ENCODE assay signal across 9 mouse cellular contexts in the genomic region with DNA sequence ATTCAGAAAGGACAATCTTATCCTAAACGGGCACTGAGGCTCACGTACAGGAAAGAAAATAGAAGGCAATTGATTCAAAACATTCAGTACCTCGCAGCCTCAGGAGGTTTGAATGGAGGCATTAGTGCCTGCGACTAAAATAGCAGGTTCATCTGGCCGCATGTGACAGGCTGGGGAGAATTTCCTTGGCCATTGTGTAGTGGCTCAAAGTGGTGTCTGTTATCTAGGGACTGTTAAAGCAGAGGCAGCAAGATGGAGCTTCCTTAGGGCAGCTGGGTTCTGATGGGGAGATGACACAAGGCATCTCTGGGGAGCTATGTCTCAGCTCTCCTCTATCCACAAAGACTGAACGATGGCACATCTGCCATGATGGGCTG. TPM values are rescaled to one million over a fixed set of nuclear protein-coding genes. Genes with fewer than 3 reads are reported as not detected.
DNase-seq lines count a peak whose midpoint lies in the region; ATAC-seq and TF ChIP-seq lines count a peak whose summit lies in the region.
"Had no signal": no experiment of that assay in that cellular context is flagged by ENCODE, and none has a peak within 500 bp of the region (broad histone marks: within the 10 kb centered on the region; RNA-seq: fewer than 3 reads in every experiment).

No protein-coding gene starts in this region.

- no peaks in the 10 kb centered on the region for H3K27me3 ChIP-seq in kidney, embryonic 16.5 days (ENCODE audit: insufficient read depth, low read length)
- no peaks in the 10 kb centered on the region for H3K27me3 ChIP-seq in embryonic facial prominence, embryonic 12.5 days
- H3K27me3 ChIP-seq in heart, postnatal 0 days (ENCODE audit: control insufficient read depth, insufficient read depth, low read length): no peaks in the 10 kb centered on the region
- no peaks in the 10 kb centered on the region for H3K27me3 ChIP-seq in midbrain, embryonic 14.5 days (ENCODE audit: control insufficient read depth, insufficient read depth, low read length)
- H3K27me3 ChIP-seq in lung, postnatal 0 days (replicated peaks; ENCODE audit: insufficient read depth, low read length): no peaks in the 10 kb centered on the region
- H3K27me3 ChIP-seq: CH12.LX had no signal

- H3K27ac ChIP-seq in kidney, embryonic 16.5 days (ENCODE audit: low read length): 0 out of 2 replicates have a peak overlapping the region, but pooled peaks have one; percentile 25
- H3K27ac ChIP-seq in embryonic facial prominence, embryonic 12.5 days: no peak overlapping the region
- peak overlapping the region; percentile 82 for H3K27ac ChIP-seq in heart, postnatal 0 days (ENCODE audit: low read depth)
- peak overlapping the region; percentile 74 for H3K27ac ChIP-seq in midbrain, embryonic 14.5 days (replicated peaks; ENCODE audit: low read depth, low read length)
- H3K27ac ChIP-seq in lung, postnatal 0 days (ENCODE audit: low read length): no peak overlapping the region

- TF ChIP-seq EP300 in heart, postnatal 0 days (IDR thresholded peaks at IDR 0.05; ENCODE audit: low read depth): no peak
- TF ChIP-seq EP300 in lung, postnatal 0 days (IDR thresholded peaks at IDR 0.05): no peak

- no peak overlapping the region for H3K9ac ChIP-seq in kidney, embryonic 16.5 days (replicated peaks; ENCODE audit: low read length)
- H3K9ac ChIP-seq in embryonic facial prominence, embryonic 12.5 days: no peak overlapping the region
- H3K9ac ChIP-seq in heart, postnatal 0 days (replicated peaks; ENCODE audit: low read depth, low read length): no peak overlapping the region
- no peak overlapping the region for H3K9ac ChIP-seq in midbrain, embryonic 14.5 days (replicated peaks; ENCODE audit: low read length)
- no peak overlapping the region for H3K9ac ChIP-seq in lung, postnatal 0 days (replicated peaks; ENCODE audit: low read depth)

- ATAC-seq in kidney, embryonic 16.5 days (ENCODE audit: low FRiP score, low TSS enrichment): no peak
- peak; percentile 52; the same call in 1 of the 2 replicates for ATAC-seq in embryonic facial prominence, embryonic 12.5 days (ENCODE audit: insufficient number of reproducible peaks, insufficient read depth, low FRiP score, low TSS enrichment)
- ATAC-seq in heart, postnatal 0 days (ENCODE audit: insufficient read depth, low read depth): no peak
- ATAC-seq in midbrain, embryonic 14.5 days (ENCODE audit: low FRiP score, low TSS enrichment): peak; percentile 16; the same call in 1 of the 2 replicates
- ATAC-seq in lung, postnatal 0 days: no peak

- no peaks in the 10 kb centered on the region for H3K36me3 ChIP-seq in kidney, embryonic 16.5 days (ENCODE audit: insufficient read depth, low read length)
- no peaks in the 10 kb centered on the region for H3K36me3 ChIP-seq in embryonic facial prominence, embryonic 12.5 days
- H3K36me3 ChIP-seq in heart, postnatal 0 days (replicated peaks; ENCODE audit: control insufficient read depth, insufficient read depth, low read length): no peaks in the 10 kb centered on the region
- H3K36me3 ChIP-seq in midbrain, embryonic 14.5 days (ENCODE audit: control insufficient read depth, insufficient read depth, low read length): no peaks in the 10 kb centered on the region
- no peaks in the 10 kb centered on the region for H3K36me3 ChIP-seq in lung, postnatal 0 days (ENCODE audit: insufficient read depth, low read length)

- no peak for TF ChIP-seq CTCF in heart, postnatal 0 days (IDR thresholded peaks at IDR 0.05; ENCODE audit: low read depth)
- TF ChIP-seq CTCF in lung, postnatal 0 days (IDR thresholded peaks at IDR 0.05): no peak

- H3K9me3 ChIP-seq in kidney, embryonic 16.5 days (ENCODE audit: low read length): no peaks in the 10 kb centered on the region
- H3K9me3 ChIP-seq in embryonic facial prominence, embryonic 12.5 days: no peaks in the 10 kb centered on the region
- H3K9me3 ChIP-seq in heart, postnatal 0 days (replicated peaks; ENCODE audit: control insufficient read depth, low read length): no peaks in the 10 kb centered on the region
- H3K9me3 ChIP-seq in midbrain, embryonic 14.5 days (ENCODE audit: control insufficient read depth, low read length): no peaks in the 10 kb centered on the region
- no peaks in the 10 kb centered on the region for H3K9me3 ChIP-seq in lung, postnatal 0 days (ENCODE audit: low read length)

- no peak overlapping the region for H3K4me3 ChIP-seq in kidney, embryonic 16.5 days (ENCODE audit: low read length)
- no peak overlapping the region for H3K4me3 ChIP-seq in embryonic facial prominence, embryonic 12.5 days
- H3K4me3 ChIP-seq in heart, postnatal 0 days (ENCODE audit: low read depth, low read length): no peak overlapping the region
- H3K4me3 ChIP-seq in midbrain, embryonic 14.5 days (replicated peaks; ENCODE audit: low read depth, low read length): no peak overlapping the region
- H3K4me3 ChIP-seq in lung, postnatal 0 days (ENCODE audit: low read depth, low read length): no peak overlapping the region

- no peak overlapping the region for H3K4me2 ChIP-seq in kidney, embryonic 16.5 days (replicated peaks; ENCODE audit: low read depth, low read length)
- no peak overlapping the region for H3K4me2 ChIP-seq in embryonic facial prominence, embryonic 12.5 days (replicated peaks)
- H3K4me2 ChIP-seq in heart, postnatal 0 days (ENCODE audit: low read depth, low read length): 0 out of 2 replicates have a peak overlapping the region, but pooled peaks have one; percentile 5
- no peak overlapping the region for H3K4me2 ChIP-seq in midbrain, embryonic 14.5 days (ENCODE audit: low read length)
- no peak overlapping the region for H3K4me2 ChIP-seq in lung, postnatal 0 days (replicated peaks; ENCODE audit: low read depth, low read length)

- WGBS in kidney, embryonic 16.5 days: 62% methylated on average over 6 of the region's 6 CpGs
- WGBS in embryonic facial prominence, embryonic 12.5 days: 43% methylated on average over 6 of the region's 6 CpGs
- 9% methylated on average over 6 of the region's 6 CpGs for WGBS in heart, postnatal 0 days
- 29% methylated on average over 6 of the region's 6 CpGs for WGBS in midbrain, embryonic 14.5 days
- WGBS in lung, postnatal 0 days: 67% methylated on average over 6 of the region's 6 CpGs

- peaks cover 10% of the 10 kb centered on the region for H3K4me1 ChIP-seq in kidney, embryonic 16.5 days (ENCODE audit: insufficient read depth, low read length)
- H3K4me1 ChIP-seq in embryonic facial prominence, embryonic 12.5 days: peaks cover 3% of the 10 kb centered on the region; the same call in 1 of the 2 replicates
- peaks cover 26% of the 10 kb centered on the region for H3K4me1 ChIP-seq in heart, postnatal 0 days (ENCODE audit: control insufficient read depth, insufficient read depth)
- H3K4me1 ChIP-seq in midbrain, embryonic 14.5 days (ENCODE audit: control insufficient read depth, insufficient read depth, low read length): peaks cover 13% of the 10 kb centered on the region
- peaks cover 5% of the 10 kb centered on the region; the same call in 1 of the 2 replicates for H3K4me1 ChIP-seq in lung, postnatal 0 days (ENCODE audit: insufficient read depth, low read depth, low read length)

- no peak for DNase-seq in kidney, adult 8-10 months
- peak; percentile 34 for DNase-seq in heart, postnatal 0 days (ENCODE audit: low spot score)
- DNase-seq in midbrain, embryonic 14.5 days: peak; percentile 40
- DNase-seq in lung, postnatal 0 days (ENCODE audit: low spot score): no peak
- no peak for DNase-seq in urinary bladder, postnatal 36 days (ENCODE audit: low spot score in 2 of 2)
- DNase-seq in layer of hippocampus, postnatal 10 days (ENCODE audit: low spot score in 2 of 2): no peak

RNA-seq across cellular contexts. Expression of a gene that starts 32.9 kb away (rescaled TPM):
- 4.0 and 4.3 TPM in 2 replicates for polyA plus RNA-seq in kidney, embryonic 16.5 days (2015; fragmentation: Nextera tagmentation; extraction: Ambion mirVana)
- 4.2 and 5.0 TPM in 2 replicates for polyA plus RNA-seq in embryonic facial prominence, embryonic 12.5 days (2016; fragmentation: Nextera tagmentation; extraction: Ambion mirVana)
- total RNA-seq in heart, postnatal 0 days (2014; rRNA removed; ENCODE audit: low replicate concordance): 30.2 and 39.6 TPM in 2 replicates
- 6.5 and 7.2 TPM in 2 replicates for polyA plus RNA-seq in heart, postnatal 0 days (2015; fragmentation: Nextera tagmentation; extraction: Ambion mirVana)
- polyA plus RNA-seq in midbrain, embryonic 14.5 days (2014; fragmentation: Nextera tagmentation; extraction: Ambion mirVana): 32.2 and 34.5 TPM in 2 replicates
- polyA plus RNA-seq in lung, postnatal 0 days (2015; fragmentation: Nextera tagmentation; extraction: Ambion mirVana): 5.9 and 6.8 TPM in 2 replicates
- total RNA-seq in layer of hippocampus, postnatal 10 days (2021): 100 to 1,000 TPM; 134 to 142 TPM

Comparison
In these comparisons a context has a peak if more than half of its experiments do, and no peak if none do; other contexts are left out.
1. ATAC-seq: peak in embryonic facial prominence, embryonic 12.5 days (single experiment) and midbrain, embryonic 14.5 days (single experiment); none in kidney, embryonic 16.5 days (single experiment), heart, postnatal 0 days (single experiment) and lung, postnatal 0 days (single experiment).
2. H3K27ac ChIP-seq: peak in kidney, embryonic 16.5 days (single experiment), heart, postnatal 0 days (single experiment) and midbrain, embryonic 14.5 days (single experiment); none in embryonic facial prominence, embryonic 12.5 days (single experiment) and lung, postnatal 0 days (single experiment).
3. DNase-seq: peak in heart, postnatal 0 days (single experiment) and midbrain, embryonic 14.5 days (single experiment); none in kidney, adult 8-10 months (0 of 2), lung, postnatal 0 days (single experiment), urinary bladder, postnatal 36 days (0 of 2) and layer of hippocampus, postnatal 10 days (0 of 2).